Mouse (Mus musculus): ENCODE data around the gene Vmn2r26. TPM values are rescaled to one million over a fixed set of nuclear protein-coding genes. Genes with fewer than 3 reads are reported as not detected.

Vmn2r26 gene
- under 0.01 TPM in 1 of 2 replicates, not detected in the other for polyA plus RNA-seq (2012; rRNA removed)

GRCm38 (mm10) chr6:124024268-124024667 lies at the start of gene Vmn2r26:
Vmn2r26 (plus strand) TSS chr6:124024568.

Other genes starting within 250 kb of the Vmn2r26 start
- not detected in 2 replicates for gene Vmn2r24, start 245.7 kb upstream of the Vmn2r26 start, polyA plus RNA-seq (2012; rRNA removed)
- gene Vmn2r25, start 171.1 kb upstream of the Vmn2r26 start, polyA plus RNA-seq (2012; rRNA removed), result not detected in 2 replicates
- not detected in 2 replicates for gene Vmn2r27, start 207.3 kb downstream of the Vmn2r26 start, polyA plus RNA-seq (2012; rRNA removed)

All from liver, embryonic 14 days (tissue).